Mouse (Mus musculus): Measurements from ENCODE around the gene Atp6v1g2. TPM values are rescaled to one million over a fixed set of nuclear protein-coding genes. Genes with fewer than 3 reads are reported as not detected.

The Atp6v1g2 gene
- polyA plus RNA-seq, 1 experiment from 2014 or later, result 52.4 TPM

- 41% methylated on average over 19 of the region's 19 CpGs for WGBS
- Histone ChIP-seq H3K27ac (no peak overlapping the region), H3K4me1 (replicated peaks) (peaks cover 18% of the 10 kb centered on the region), H3K9ac (peak overlapping the region; percentile 62), H3K27me3 (peaks cover 57% of the 10 kb centered on the region), H3K36me3 (no peaks in the 10 kb centered on the region), H3K4me2 (peak overlapping the region; percentile 65), H3K9me3 (no peaks in the 10 kb centered on the region), H3K4me3 (peak overlapping the region; percentile 40)
- ATAC-seq (ENCODE audit: low FRiP score), result no peak
Measured at GRCm38 (mm10) chr17:35194844-35195630, 38.4 kb upstream of the Atp6v1g2 start.

DNA sequence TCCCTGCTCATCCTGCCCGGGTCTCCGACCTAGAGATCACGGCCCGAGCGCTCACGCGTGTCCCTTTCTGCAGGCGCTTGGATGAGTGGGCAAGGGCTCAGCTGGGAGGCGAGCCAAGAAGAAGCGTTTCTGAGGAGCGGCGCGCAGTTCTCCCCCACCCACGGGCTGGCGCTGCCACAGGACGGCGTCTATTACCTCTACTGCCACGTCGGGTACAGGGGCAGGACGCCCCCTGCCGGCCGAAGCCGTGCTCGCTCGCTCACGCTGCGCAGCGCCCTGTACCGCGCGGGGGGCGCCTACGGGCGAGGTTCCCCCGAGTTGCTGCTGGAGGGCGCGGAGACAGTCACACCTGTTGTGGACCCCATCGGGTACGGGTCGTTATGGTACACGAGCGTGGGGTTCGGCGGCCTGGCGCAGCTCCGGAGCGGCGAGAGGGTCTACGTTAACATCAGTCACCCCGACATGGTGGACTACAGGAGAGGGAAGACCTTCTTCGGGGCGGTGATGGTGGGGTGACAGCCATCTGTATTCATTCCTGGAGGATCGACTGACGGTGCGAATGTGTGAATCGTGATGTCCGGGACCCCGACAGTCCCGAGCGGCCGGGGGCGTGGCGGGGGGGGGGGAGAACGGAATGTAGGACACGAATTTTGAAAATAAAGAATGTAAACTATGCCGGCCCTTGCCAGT lies 37.7 kb upstream of the Atp6v1g2 start:
- Histone ChIP-seq H3K4me3 (peak overlapping the region; percentile 40), H3K4me2 (peak overlapping the region; percentile 65), H3K9me3 (no peaks in the 10 kb centered on the region), H3K4me1 (replicated peaks) (peaks cover 18% of the 10 kb centered on the region), H3K36me3 (no peaks in the 10 kb centered on the region), H3K27me3 (peaks cover 64% of the 10 kb centered on the region), H3K27ac (no peak overlapping the region), H3K9ac (peak overlapping the region; percentile 62)
- 1% methylated on average over 66 of the region's 66 CpGs for WGBS
- peak; percentile 57; the same call in 1 of the 2 replicates for ATAC-seq (ENCODE audit: low FRiP score)

GRCm38 (mm10) chr17:35196321-35196641 lies 37.2 kb upstream of the Atp6v1g2 start:
- Histone ChIP-seq H3K4me1 (replicated peaks) (peaks cover 18% of the 10 kb centered on the region), H3K4me2 (peak overlapping the region; percentile 65), H3K9me3 (no peaks in the 10 kb centered on the region), H3K27ac (no peak overlapping the region), H3K9ac (no peak overlapping the region), H3K27me3 (peaks cover 69% of the 10 kb centered on the region), H3K36me3 (no peaks in the 10 kb centered on the region), H3K4me3 (peak overlapping the region; percentile 40)
- 31% methylated on average over 9 of the region's 9 CpGs for WGBS
- no peak for ATAC-seq (ENCODE audit: low FRiP score)

DNA sequence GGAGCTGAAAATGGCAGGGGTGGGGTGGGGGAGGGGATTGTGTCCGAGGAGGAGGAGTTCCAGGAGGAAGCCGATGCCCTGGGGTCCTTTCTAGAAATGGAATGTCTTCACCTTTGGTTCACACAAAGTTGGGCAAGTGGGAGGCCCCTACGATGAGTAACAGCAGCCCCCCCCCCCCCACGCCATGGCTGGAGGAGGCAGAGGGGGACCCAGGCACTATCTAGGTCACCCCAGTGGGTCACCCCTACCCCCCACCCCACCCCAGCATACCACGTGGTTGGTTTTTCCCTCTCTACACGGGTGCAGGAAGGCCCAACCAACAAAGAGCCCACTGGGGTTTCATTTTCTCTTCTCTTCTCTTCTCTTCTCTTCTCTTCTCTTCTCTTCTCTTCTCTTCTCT lies 36.3 kb upstream of the Atp6v1g2 start:
- peaks cover 18% of the 10 kb centered on the region for H3K4me1 ChIP-seq (replicated peaks)
- H3K27ac ChIP-seq, result no peak overlapping the region
- no peaks in the 10 kb centered on the region for H3K9me3 ChIP-seq
- H3K36me3 ChIP-seq, result no peaks in the 10 kb centered on the region
- no peak for ATAC-seq (ENCODE audit: low FRiP score)
- no peak overlapping the region for H3K9ac ChIP-seq
- 48% methylated on average over 6 of the region's 6 CpGs for WGBS
- H3K27me3 ChIP-seq, result peaks cover 78% of the 10 kb centered on the region
- H3K4me2 ChIP-seq, result no peak overlapping the region
- no peak overlapping the region for H3K4me3 ChIP-seq

DNA sequence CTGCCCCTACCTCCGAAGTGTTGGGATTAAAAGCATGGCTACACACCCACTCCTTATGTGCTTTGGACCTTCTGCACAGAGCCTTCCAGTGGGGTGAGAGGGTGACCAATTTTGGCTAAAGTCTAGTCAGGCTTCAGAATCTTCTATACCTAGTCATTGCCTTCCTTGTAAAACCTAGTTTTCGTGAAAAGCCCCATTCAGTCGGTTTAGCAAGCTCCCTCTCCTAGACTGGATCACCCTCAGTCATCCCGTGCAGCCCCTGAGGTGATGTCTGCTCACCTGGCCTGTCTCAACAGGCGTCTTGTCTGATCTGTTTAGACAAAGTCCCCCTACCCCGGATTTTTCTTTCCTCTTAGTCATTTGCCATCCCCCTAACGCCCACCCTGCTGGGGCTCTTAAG lies 35.4 kb upstream of the Atp6v1g2 start:
- Histone ChIP-seq H3K4me2 (no peak overlapping the region), H3K36me3 (no peaks in the 10 kb centered on the region), H3K9me3 (no peaks in the 10 kb centered on the region), H3K4me1 (replicated peaks) (peaks cover 18% of the 10 kb centered on the region), H3K4me3 (no peak overlapping the region), H3K27ac (no peak overlapping the region), H3K27me3 (peaks cover 87% of the 10 kb centered on the region), H3K9ac (no peak overlapping the region)
- no peak for ATAC-seq (ENCODE audit: low FRiP score)
- 73% methylated on average over 7 of the region's 7 CpGs for WGBS

GRCm38 (mm10) chr17:35198946-35199345 lies 34.5 kb upstream of the Atp6v1g2 start:
- no peaks in the 10 kb centered on the region for H3K9me3 ChIP-seq
- no peak overlapping the region for H3K4me3 ChIP-seq
- no peak overlapping the region for H3K4me2 ChIP-seq
- H3K27ac ChIP-seq, result no peak overlapping the region
- no peak overlapping the region for H3K9ac ChIP-seq
- WGBS, result 32% methylated on average over 8 of the region's 8 CpGs
- H3K4me1 ChIP-seq (replicated peaks), result peaks cover 18% of the 10 kb centered on the region
- ATAC-seq (ENCODE audit: low FRiP score), result no peak
- no peaks in the 10 kb centered on the region for H3K36me3 ChIP-seq
- peaks cover 90% of the 10 kb centered on the region for H3K27me3 ChIP-seq

DNA sequence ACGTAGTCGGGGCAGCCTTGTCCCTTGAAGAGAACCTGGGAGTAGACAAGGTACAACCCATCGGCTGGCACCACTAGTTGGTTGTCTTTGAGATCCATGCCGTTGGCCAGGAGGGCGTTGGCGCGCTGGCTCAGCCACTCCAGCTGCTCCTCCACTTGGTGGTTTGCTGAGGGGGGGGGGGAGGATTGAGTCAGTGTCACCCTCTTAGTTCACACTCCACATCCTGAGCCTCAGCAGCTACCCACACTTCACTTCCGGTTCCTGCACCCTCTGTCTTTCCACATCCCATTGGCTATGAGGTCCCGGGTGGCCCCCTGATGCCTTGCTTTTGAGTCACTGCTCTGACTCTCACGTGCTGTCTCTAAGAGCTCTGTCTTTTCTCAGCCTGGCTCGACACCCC lies 33.1 kb upstream of the Atp6v1g2 start:
- Histone ChIP-seq H3K4me1 (replicated peaks) (peaks cover 13% of the 10 kb centered on the region), H3K27ac (no peak overlapping the region), H3K4me2 (no peak overlapping the region), H3K27me3 (peaks cover 89% of the 10 kb centered on the region), H3K9ac (no peak overlapping the region), H3K36me3 (no peaks in the 10 kb centered on the region), H3K9me3 (no peaks in the 10 kb centered on the region), H3K4me3 (no peak overlapping the region)
- ATAC-seq (ENCODE audit: low FRiP score), result no peak
- WGBS, result 89% methylated on average over 11 of the region's 11 CpGs

- Histone ChIP-seq H3K9me3 (no peaks in the 10 kb centered on the region), H3K4me2 (no peak overlapping the region), H3K36me3 (no peaks in the 10 kb centered on the region), H3K9ac (no peak overlapping the region), H3K4me3 (no peak overlapping the region), H3K27ac (no peak overlapping the region), H3K27me3 (peaks cover 82% of the 10 kb centered on the region), H3K4me1 (replicated peaks) (peaks cover 6% of the 10 kb centered on the region)
- no peak for ATAC-seq (ENCODE audit: low FRiP score)
- WGBS, result 75% methylated on average over 11 of the region's 11 CpGs
Measured at GRCm38 (mm10) chr17:35201128-35201527, 32.3 kb upstream of the Atp6v1g2 start.

- H3K27me3 ChIP-seq, result peaks cover 76% of the 10 kb centered on the region
- H3K27ac ChIP-seq, result no peak within 1 kb of the TSS
- H3K4me1 ChIP-seq (replicated peaks), result 0 out of 2 replicates have a peak, but pooled peaks cover 4% of the 10 kb centered on the region
- 52% methylated on average over 13 of the region's 13 CpGs for WGBS
- H3K36me3 ChIP-seq, result no peaks in the 10 kb centered on the region
- ATAC-seq (ENCODE audit: low FRiP score), result no peak
- no peak within 1 kb of the TSS for H3K9ac ChIP-seq
- H3K9me3 ChIP-seq, result no peaks in the 10 kb centered on the region
- no peak within 1 kb of the TSS for H3K4me2 ChIP-seq
- H3K4me3 ChIP-seq, result no peak within 1 kb of the TSS
Measured at GRCm38 (mm10) chr17:35201787-35202186, 31.7 kb upstream of the Atp6v1g2 start, which contains the start of gene Tnf. TSS of gene Tnf (minus strand) at chr17:35202007.

- Histone ChIP-seq H3K4me3 (no peak overlapping the region), H3K27ac (no peak overlapping the region), H3K4me1 (replicated peaks) (0 out of 2 replicates have a peak, but pooled peaks cover 4% of the 10 kb centered on the region), H3K9me3 (no peaks in the 10 kb centered on the region), H3K4me2 (no peak overlapping the region), H3K36me3 (no peaks in the 10 kb centered on the region), H3K27me3 (peaks cover 69% of the 10 kb centered on the region), H3K9ac (no peak overlapping the region)
- whole genome bisulfite sequencing, result 81% methylated on average over 4 of the region's 4 CpGs
- ATAC-seq (ENCODE audit: low FRiP score), result no peak
Measured at GRCm38 (mm10) chr17:35202442-35202841, 31.0 kb upstream of the Atp6v1g2 start.

- ATAC-seq (ENCODE audit: low FRiP score), result no peak
- H3K27me3 ChIP-seq, result peaks cover 55% of the 10 kb centered on the region
- H3K4me2 ChIP-seq, result no peak within 1 kb of the TSS
- 0 out of 2 replicates have a peak, but pooled peaks cover 4% of the 10 kb centered on the region for H3K4me1 ChIP-seq (replicated peaks)
- H3K4me3 ChIP-seq, result no peak within 1 kb of the TSS
- no peaks in the 10 kb centered on the region for H3K36me3 ChIP-seq
- no peak within 1 kb of the TSS for H3K27ac ChIP-seq
- 35% methylated on average over 20 of the region's 20 CpGs for WGBS
- no peaks in the 10 kb centered on the region for H3K9me3 ChIP-seq
- peak within 1 kb of the TSS; percentile 29; the same call in 1 of the 2 replicates for H3K9ac ChIP-seq
Measured at GRCm38 (mm10) chr17:35204494-35205379, 28.7 kb upstream of the Atp6v1g2 start, which contains the start of gene Lta. TSS of gene Lta (minus strand) at chr17:35205351.

- peak overlapping the region; percentile 29; the same call in 1 of the 2 replicates for H3K9ac ChIP-seq
- ATAC-seq (ENCODE audit: low FRiP score), result no peak
- no peak overlapping the region for H3K4me2 ChIP-seq
- H3K4me3 ChIP-seq, result no peak overlapping the region
- no peaks in the 10 kb centered on the region for H3K36me3 ChIP-seq
- 0 out of 2 replicates have a peak, but pooled peaks cover 4% of the 10 kb centered on the region for H3K4me1 ChIP-seq (replicated peaks)
- peaks cover 49% of the 10 kb centered on the region for H3K27me3 ChIP-seq
- WGBS, result 58% methylated on average over 10 of the region's 10 CpGs
- no peaks in the 10 kb centered on the region for H3K9me3 ChIP-seq
- no peak overlapping the region for H3K27ac ChIP-seq
Measured at GRCm38 (mm10) chr17:35205380-35205769, 28.1 kb upstream of the Atp6v1g2 start.
